Mouse (Mus musculus) cerebellum, adult 9-10 months (tissue): Measurements from ENCODE around the gene Gm49403.
"Not testable (repeated sequence)": the region's sequence is repeated elsewhere in the genome, so short reads cannot be mapped to it uniquely, and the experiment has no call there.

ENCODE experiments used
- DNase-seq: peaks from one replicate; pipeline ENCODE4 v3.0.0; 2022

Gm49403 gene

GRCm38 (mm10) chr19:8883616-8884015 lies at the start of gene Gm49403, which contains the start of gene Lbhd1:
Gm49403 (plus strand) TSS chr19:8883930.
Lbhd1 (plus strand) TSS chr19:8883732.
- DNase-seq = no peak

GRCm38 (mm10) chr19:8836327-8836726 lies 47.4 kb upstream of the Gm49403 start:
- not testable (repeated sequence) for DNase-seq

GRCm38 (mm10) chr19:8837251-8837791 lies 46.4 kb upstream of the Gm49403 start, which contains the start of gene Bscl2:
Bscl2 (plus strand) TSS chr19:8837467.
- peak; percentile 91 for DNase-seq

- peak; percentile 76 for DNase-seq
Measured at GRCm38 (mm10) chr19:8838041-8838730, 45.5 kb upstream of the Gm49403 start.

- peak; percentile 94 for DNase-seq
Measured at GRCm38 (mm10) chr19:8839103-8839907, 44.4 kb upstream of the Gm49403 start, which contains the start of gene Gng3. Gng3 (minus strand) TSS chr19:8839194.

GRCm38 (mm10) chr19:8839908-8840791 lies 43.6 kb upstream of the Gm49403 start:
- peak; percentile 87 for DNase-seq

- DNase-seq = peak; percentile 66
Measured at GRCm38 (mm10) chr19:8841012-8841411, 42.7 kb upstream of the Gm49403 start.

- no peak for DNase-seq
Measured at GRCm38 (mm10) chr19:8842961-8843360, 40.8 kb upstream of the Gm49403 start.

GRCm38 (mm10) chr19:8844371-8845129 lies 39.2 kb upstream of the Gm49403 start:
- DNase-seq = peak; percentile 85

GRCm38 (mm10) chr19:8848356-8848755 lies 35.4 kb upstream of the Gm49403 start:
- DNase-seq = no peak

GRCm38 (mm10) chr19:8850402-8850901 lies 33.3 kb upstream of the Gm49403 start, which contains the start of gene Lrrn4cl:
Lrrn4cl (plus strand) TSS chr19:8850768.
- peak; percentile 19 for DNase-seq

GRCm38 (mm10) chr19:8851639-8852038 lies 32.1 kb upstream of the Gm49403 start:
- peak; percentile 10 for DNase-seq

- no peak for DNase-seq
Measured at GRCm38 (mm10) chr19:8852236-8852928, 31.3 kb upstream of the Gm49403 start.

- DNase-seq = no peak
Measured at GRCm38 (mm10) chr19:8853117-8853516, 30.6 kb upstream of the Gm49403 start.

- DNase-seq = peak; percentile 27
Measured at GRCm38 (mm10) chr19:8857689-8858088, 26.0 kb upstream of the Gm49403 start.

GRCm38 (mm10) chr19:8859018-8859417 lies 24.7 kb upstream of the Gm49403 start:
- no peak for DNase-seq

GRCm38 (mm10) chr19:8864265-8864664 lies 19.5 kb upstream of the Gm49403 start:
- DNase-seq = no peak

GRCm38 (mm10) chr19:8870381-8870780 lies 13.3 kb upstream of the Gm49403 start:
- DNase-seq = not testable (repeated sequence)

- no peak for DNase-seq
Measured at GRCm38 (mm10) chr19:8870838-8871237, 12.9 kb upstream of the Gm49403 start.

GRCm38 (mm10) chr19:8871267-8872186 lies 12.2 kb upstream of the Gm49403 start, which contains the start of gene Ubxn1:
Ubxn1 (plus strand) TSS chr19:8871496.
- DNase-seq = peak; percentile 98
